Mouse (Mus musculus): ENCODE results near the gene Large1.

GRCm38 (mm10) chr8:73295531-73295930 is 57.8 kb downstream of the Large1 start:
- TF ChIP-seq CTCF (IDR thresholded peaks at IDR 0.05; ENCODE audit: low read depth, low read length), result no peak
- TF ChIP-seq GATA1 (IDR thresholded peaks at IDR 0.05; ENCODE audit: borderline replicate concordance, low read length), result no peak
